Mouse (Mus musculus) forebrain, postnatal 0 days (tissue): ENCODE results near the gene Boc. TPM values are rescaled to one million over a fixed set of nuclear protein-coding genes. Genes with fewer than 3 reads are reported as not detected.

Source experiments
- ATAC-seq: fragments of 200-750 bp; cut with Nextera tagmentation; 2 replicates; pipeline ENCODE4 v1.8.0; 2017; ENCODE audit warnings: mild to moderate bottlenecking, moderate library complexity
- DNase-seq: peaks from one replicate; pipeline ENCODE4 v3.0.0-alpha.2; 2015
- H3K27ac ChIP-seq: fragments of 300-500 bp; sonication (generic); 2 replicates; pipeline ENCODE4 v1.5.1; 2014; ENCODE audit warnings: low read depth, mild to moderate bottlenecking, antibody characterized with exemption, low read length, moderate library complexity, mixed read lengths
- H3K27me3 ChIP-seq: fragments of 300-500 bp; sonication (generic); 2 replicates; pipeline ENCODE4 v1.6.1; 2014; ENCODE audit warnings: mild to moderate bottlenecking, low read length, mixed read lengths; ENCODE audit not compliant: insufficient read depth
- H3K36me3 ChIP-seq: fragments of 300-500 bp; sonication (generic); 2 replicates; pipeline ENCODE4 v1.6.1; 2014; ENCODE audit warnings: mild to moderate bottlenecking, moderate library complexity; ENCODE audit not compliant: insufficient read depth
- H3K4me1 ChIP-seq: fragments of 300-500 bp; sonication (generic); 2 replicates; pipeline ENCODE4 v1.6.1; 2014; ENCODE audit warnings: antibody characterized with exemption; ENCODE audit not compliant: insufficient read depth
- H3K4me2 ChIP-seq: fragments of 300-500 bp; sonication (generic); 2 replicates; pipeline ENCODE4 v1.6.1; 2014; ENCODE audit warnings: low read depth, mild to moderate bottlenecking, moderate library complexity
- H3K4me3 ChIP-seq: fragments of 300-500 bp; sonication (generic); 2 replicates; pipeline ENCODE4 v1.5.1; 2014; ENCODE audit warnings: low read depth, low read length, mixed read lengths
- H3K9ac ChIP-seq: fragments of 300-500 bp; sonication (generic); 2 replicates; pipeline ENCODE4 v1.6.1; 2014; ENCODE audit warnings: mild to moderate bottlenecking
- H3K9me3 ChIP-seq: fragments of 300-500 bp; sonication (generic); 2 replicates; pipeline ENCODE4 v1.6.1; 2016; ENCODE audit warnings: low read length
- CTCF ChIP-seq: sonication (generic); IDR thresholded peaks from 2 replicates; pipeline ENCODE4 v1.5.1; 2016; ENCODE audit warnings: antibody characterized with exemption, control low read depth, low read depth
- WGBS: fragments of 180-500 bp; shearing (Covaris S2); extraction: QIAGEN DNeasy Blood & Tissue Kit; methylation state at CpG from one replicate; pipeline ENCODE4 v1.1.7; 2014; 5-methylcytosine and 5-hydroxymethylcytosine counted together
- polyA plus RNA-seq: library from polyadenylated mRNA; unstranded; fragments of >200 nt; fragmentation: Nextera tagmentation; extraction: Ambion mirVana; gene quantifications from 2 replicates; pipeline ENCODE4 v1.2.1, GENCODE M21; 2015
- total RNA-seq: library from RNA; depleted of rRNA; stranded (reverse); fragments of >200 nt; gene quantifications from 2 replicates; pipeline ENCODE4 v1.2.3, GENCODE M21; 2014

Gene Boc
- total and polyA plus RNA-seq, 2 experiments from 2014 or later: 3.5 to 12.3 TPM

GRCm38 (mm10) chr16:44509458-44510344 is 49.0 kb downstream of the Boc start:
- Histone ChIP-seq H3K27ac (no peak overlapping the region), H3K4me3 (no peak overlapping the region), H3K27me3 (no peaks in the 10 kb centered on the region), H3K36me3 (no peaks in the 10 kb centered on the region), H3K9me3 (0 out of 2 replicates have a peak, but pooled peaks cover under 1% of the 10 kb centered on the region), H3K4me1 (0 out of 2 replicates have a peak, but pooled peaks cover 3% of the 10 kb centered on the region), H3K4me2 (no peak overlapping the region), H3K9ac (no peak overlapping the region)
- DNase-seq: no peak
- ATAC-seq: 0 out of 2 replicates have a peak, but pooled peaks have one; percentile 14
- WGBS: 77% methylated on average over 7 of the region's 7 CpGs
- no peak for TF ChIP-seq CTCF

GRCm38 (mm10) chr16:44508772-44509171 is 49.9 kb downstream of the Boc start:
- WGBS: 77% methylated on average over 13 of the region's 13 CpGs
- Histone ChIP-seq H3K36me3 (no peaks in the 10 kb centered on the region), H3K9me3 (0 out of 2 replicates have a peak, but pooled peaks cover 5% of the 10 kb centered on the region), H3K4me3 (no peak overlapping the region), H3K27me3 (no peaks in the 10 kb centered on the region), H3K4me1 (0 out of 2 replicates have a peak, but pooled peaks cover 3% of the 10 kb centered on the region), H3K4me2 (no peak overlapping the region), H3K27ac (no peak overlapping the region), H3K9ac (no peak overlapping the region)
- ATAC-seq: no peak
- DNase-seq: no peak
- no peak for TF ChIP-seq CTCF

- ATAC-seq (no peak), DNase-seq (no peak)
- Histone ChIP-seq H3K9me3 (0 out of 2 replicates have a peak, but pooled peaks cover 5% of the 10 kb centered on the region), H3K4me2 (no peak overlapping the region), H3K4me3 (no peak overlapping the region), H3K4me1 (0 out of 2 replicates have a peak, but pooled peaks cover 3% of the 10 kb centered on the region), H3K9ac (no peak overlapping the region), H3K27ac (no peak overlapping the region), H3K36me3 (0 out of 2 replicates have a peak, but pooled peaks cover 2% of the 10 kb centered on the region), H3K27me3 (no peaks in the 10 kb centered on the region)
- WGBS: 83% methylated on average over 5 of the region's 5 CpGs
- TF ChIP-seq CTCF: no peak
Measured at GRCm38 (mm10) chr16:44508025-44508424, 50.7 kb downstream of the Boc start.

DNA sequence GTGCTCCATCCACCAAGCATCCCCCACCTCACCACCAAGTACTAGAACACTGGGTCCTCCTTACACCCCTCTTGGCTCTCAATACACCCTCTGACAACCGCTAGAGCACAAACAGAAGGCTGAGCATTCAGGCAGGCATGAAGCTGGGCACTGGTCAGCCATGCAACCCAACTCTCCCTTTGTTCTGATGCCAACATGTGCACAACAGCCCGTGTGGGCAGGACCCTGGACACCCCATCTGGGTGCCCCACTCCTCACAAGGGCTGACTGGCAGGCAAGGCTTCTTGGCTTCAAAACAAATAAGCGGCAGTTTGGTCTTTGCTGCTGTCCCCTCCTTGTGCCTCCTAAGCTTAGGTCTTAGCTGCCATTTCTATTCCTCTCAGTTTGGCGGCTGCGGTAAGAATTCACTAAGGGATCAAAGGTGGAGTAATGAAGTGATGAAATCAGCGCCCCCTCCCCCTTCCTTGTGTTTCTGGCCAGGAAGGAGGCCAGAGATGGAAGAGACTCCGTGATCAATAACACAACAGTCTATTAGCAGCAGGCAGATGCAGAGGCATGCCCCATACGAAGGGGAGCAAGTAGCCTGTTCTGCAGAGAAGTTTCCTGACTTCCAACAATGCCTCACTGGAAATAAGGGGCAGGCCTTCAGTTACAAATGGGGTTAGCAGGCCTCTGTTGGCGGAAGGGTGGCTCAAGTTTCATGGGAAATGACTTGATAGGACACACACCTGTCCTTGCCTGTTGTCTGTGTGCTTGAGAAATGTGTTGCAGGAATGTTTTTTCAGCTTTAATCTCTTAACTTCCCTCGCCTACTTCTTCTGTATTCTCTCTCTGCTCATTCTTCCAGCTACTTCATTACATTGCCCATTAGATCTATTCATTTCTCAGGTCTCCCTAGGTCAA is 51.4 kb downstream of the Boc start:
- Histone ChIP-seq H3K4me1 (0 out of 2 replicates have a peak, but pooled peaks cover 3% of the 10 kb centered on the region), H3K9ac (no peak overlapping the region), H3K9me3 (0 out of 2 replicates have a peak, but pooled peaks cover 5% of the 10 kb centered on the region), H3K36me3 (0 out of 2 replicates have a peak, but pooled peaks cover 5% of the 10 kb centered on the region), H3K4me2 (no peak overlapping the region), H3K27me3 (no peaks in the 10 kb centered on the region), H3K27ac (no peak overlapping the region), H3K4me3 (no peak overlapping the region)
- ATAC-seq (peak; percentile 85), DNase-seq (peak; percentile 59)
- 45% methylated on average over 10 of the region's 10 CpGs for WGBS
- no peak for TF ChIP-seq CTCF

GRCm38 (mm10) chr16:44505243-44505642 is 53.5 kb downstream of the Boc start:
- Histone ChIP-seq H3K27me3 (no peaks in the 10 kb centered on the region), H3K9ac (no peak overlapping the region), H3K4me1 (0 out of 2 replicates have a peak, but pooled peaks cover 3% of the 10 kb centered on the region), H3K27ac (no peak overlapping the region), H3K9me3 (0 out of 2 replicates have a peak, but pooled peaks cover 5% of the 10 kb centered on the region), H3K4me3 (no peak overlapping the region), H3K4me2 (no peak overlapping the region), H3K36me3 (peaks cover 16% of the 10 kb centered on the region; the same call in 1 of the 2 replicates)
- WGBS: 83% methylated on average over 1 of the region's 1 CpGs
- ATAC-seq (no peak), DNase-seq (no peak)
- TF ChIP-seq CTCF: no peak

DNA sequence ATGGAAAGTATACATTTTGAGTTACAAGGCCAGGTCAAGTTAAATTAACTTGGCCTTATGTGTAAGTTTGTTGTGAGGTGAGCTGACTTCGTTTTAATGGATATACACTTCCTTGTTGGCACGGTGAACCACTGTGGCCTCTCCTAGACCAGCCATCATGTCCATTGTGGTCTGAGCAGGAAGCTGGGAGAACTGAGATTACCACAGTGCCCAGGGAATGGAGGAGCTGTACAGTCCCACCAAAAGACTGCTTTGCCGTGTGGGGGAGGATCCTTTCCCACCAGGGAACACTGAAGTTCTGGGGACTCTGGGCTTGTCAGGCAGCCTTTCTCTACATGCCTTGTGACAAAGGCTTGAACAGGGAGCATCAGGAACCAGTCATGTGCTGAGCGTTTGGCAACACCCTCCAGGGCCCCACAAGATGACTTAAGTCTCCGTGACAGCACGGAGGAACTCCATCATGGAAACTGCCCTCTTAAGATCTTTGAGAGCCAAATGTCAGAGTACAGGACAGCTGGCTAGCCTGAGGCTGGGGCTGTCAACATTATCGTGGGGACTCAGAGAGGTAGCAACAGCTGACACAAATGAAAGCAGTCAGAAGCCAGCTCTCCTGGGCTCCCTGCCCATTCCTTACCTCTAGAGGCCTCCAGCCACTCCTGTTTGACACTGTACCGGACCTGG is 55.7 kb downstream of the Boc start:
- no peak overlapping the region for H3K27ac ChIP-seq
- H3K4me1 ChIP-seq: 0 out of 2 replicates have a peak, but pooled peaks cover 3% of the 10 kb centered on the region
- H3K4me2 ChIP-seq: no peak overlapping the region
- peaks cover 27% of the 10 kb centered on the region; the same call in 1 of the 2 replicates for H3K36me3 ChIP-seq
- WGBS: 61% methylated on average over 8 of the region's 8 CpGs
- no peak overlapping the region for H3K4me3 ChIP-seq
- TF ChIP-seq CTCF: no peak
- H3K27me3 ChIP-seq: no peaks in the 10 kb centered on the region
- 0 out of 2 replicates have a peak, but pooled peaks cover 5% of the 10 kb centered on the region for H3K9me3 ChIP-seq
- no peak for ATAC-seq
- H3K9ac ChIP-seq: no peak overlapping the region
- DNase-seq: no peak
